Mouse (Mus musculus): ENCODE measurements around the gene Hoxa13. TPM values are rescaled to one million over a fixed set of nuclear protein-coding genes. Genes with fewer than 3 reads are reported as not detected.
A peak's percentile ranks its signal among the peaks of the same experiment; 100 is the strongest.

Hoxa13 gene
- polyA plus RNA-seq, 1 experiment from 2014 or later = not detected

GRCm38 (mm10) chr6:52214271-52214670 lies 46.4 kb downstream of the Hoxa13 start:
- no peaks in the 10 kb centered on the region for H3K36me3 ChIP-seq
- no peak overlapping the region for H3K4me2 ChIP-seq (replicated peaks)
- peaks cover 98% of the 10 kb centered on the region for H3K27me3 ChIP-seq
- H3K9ac ChIP-seq (replicated peaks) = no peak overlapping the region
- H3K9me3 ChIP-seq = no peaks in the 10 kb centered on the region
- H3K27ac ChIP-seq (replicated peaks) = no peak overlapping the region
- peaks cover 13% of the 10 kb centered on the region for H3K4me1 ChIP-seq
- 14% methylated on average over 5 of the region's 5 CpGs for WGBS
- H3K4me3 ChIP-seq = no peak overlapping the region
- ATAC-seq (ENCODE audit: low FRiP score, low read depth) = no peak

- Histone ChIP-seq H3K36me3 (no peaks in the 10 kb centered on the region), H3K4me1 (peaks cover 18% of the 10 kb centered on the region), H3K4me3 (no peak within 1 kb of the TSS; the same call in 1 of the 2 replicates), H3K27ac (replicated peaks) (no peak within 1 kb of the TSS), H3K4me2 (replicated peaks) (no peak within 1 kb of the TSS), H3K9ac (replicated peaks) (no peak within 1 kb of the TSS), H3K27me3 (peaks cover 98% of the 10 kb centered on the region), H3K9me3 (no peaks in the 10 kb centered on the region)
- WGBS = 2% methylated on average over 38 of the region's 38 CpGs
- ATAC-seq (ENCODE audit: low FRiP score, low read depth) = no peak
Measured at GRCm38 (mm10) chr6:52213119-52213986, 47.3 kb downstream of the Hoxa13 start, which contains the start of the genes Hoxa3 and Gm28308. TSS of gene Hoxa3 (minus strand) at chr6:52213336. TSS of gene Gm28308 (minus strand) at chr6:52213339.

GRCm38 (mm10) chr6:52212556-52213118 lies 48.0 kb downstream of the Hoxa13 start:
- Histone ChIP-seq H3K27me3 (peaks cover 98% of the 10 kb centered on the region), H3K4me1 (peaks cover 17% of the 10 kb centered on the region), H3K36me3 (no peaks in the 10 kb centered on the region), H3K27ac (replicated peaks) (no peak overlapping the region), H3K4me2 (replicated peaks) (no peak overlapping the region), H3K9ac (replicated peaks) (no peak overlapping the region), H3K4me3 (no peak overlapping the region), H3K9me3 (no peaks in the 10 kb centered on the region)
- WGBS = under 1% methylated on average over 22 of the region's 22 CpGs
- ATAC-seq (ENCODE audit: low FRiP score, low read depth) = no peak

GRCm38 (mm10) chr6:52211961-52212360 lies 48.7 kb downstream of the Hoxa13 start:
- Histone ChIP-seq H3K27ac (replicated peaks) (no peak overlapping the region), H3K36me3 (no peaks in the 10 kb centered on the region), H3K4me1 (peaks cover 10% of the 10 kb centered on the region), H3K4me2 (replicated peaks) (no peak overlapping the region), H3K9ac (replicated peaks) (no peak overlapping the region), H3K4me3 (no peak overlapping the region), H3K27me3 (peaks cover 98% of the 10 kb centered on the region), H3K9me3 (no peaks in the 10 kb centered on the region)
- no peak for ATAC-seq (ENCODE audit: low FRiP score, low read depth)
- 4% methylated on average over 13 of the region's 13 CpGs for WGBS

- peaks cover 8% of the 10 kb centered on the region; the same call in 1 of the 2 replicates for H3K4me1 ChIP-seq
- peaks cover 98% of the 10 kb centered on the region for H3K27me3 ChIP-seq
- no peak overlapping the region for H3K4me3 ChIP-seq
- H3K27ac ChIP-seq (replicated peaks) = no peak overlapping the region
- no peak overlapping the region for H3K4me2 ChIP-seq (replicated peaks)
- no peaks in the 10 kb centered on the region for H3K9me3 ChIP-seq
- peak; percentile 34 for ATAC-seq (ENCODE audit: low FRiP score, low read depth)
- under 1% methylated on average over 37 of the region's 37 CpGs for WGBS
- H3K36me3 ChIP-seq = no peaks in the 10 kb centered on the region
- H3K9ac ChIP-seq (replicated peaks) = no peak overlapping the region
Measured at GRCm38 (mm10) chr6:52211170-52211935, 49.3 kb downstream of the Hoxa13 start.

GRCm38 (mm10) chr6:52209685-52210046 lies 51.0 kb downstream of the Hoxa13 start:
- Histone ChIP-seq H3K27me3 (peaks cover 98% of the 10 kb centered on the region), H3K36me3 (no peaks in the 10 kb centered on the region), H3K27ac (replicated peaks) (no peak overlapping the region), H3K4me1 (peaks cover 8% of the 10 kb centered on the region; the same call in 1 of the 2 replicates), H3K9ac (replicated peaks) (no peak overlapping the region), H3K4me2 (replicated peaks) (no peak overlapping the region), H3K4me3 (no peak overlapping the region), H3K9me3 (no peaks in the 10 kb centered on the region)
- ATAC-seq (ENCODE audit: low FRiP score, low read depth) = no peak
- WGBS = 9% methylated on average over 12 of the region's 12 CpGs

GRCm38 (mm10) chr6:52208868-52209684 lies 51.6 kb downstream of the Hoxa13 start:
- Histone ChIP-seq H3K27ac (replicated peaks) (no peak overlapping the region), H3K9ac (replicated peaks) (no peak overlapping the region), H3K4me1 (peaks cover 14% of the 10 kb centered on the region; the same call in 1 of the 2 replicates), H3K4me3 (0 out of 2 replicates have a peak overlapping the region, but pooled peaks have one; percentile 13), H3K36me3 (no peaks in the 10 kb centered on the region), H3K9me3 (no peaks in the 10 kb centered on the region), H3K27me3 (peaks cover 98% of the 10 kb centered on the region), H3K4me2 (replicated peaks) (peak overlapping the region; percentile 13; the same call in 1 of the 2 replicates)
- ATAC-seq (ENCODE audit: low FRiP score, low read depth) = no peak
- 5% methylated on average over 18 of the region's 18 CpGs for WGBS

- 0 out of 2 replicates have a peak within 1 kb of the TSS, but pooled peaks have one; percentile 13 for H3K4me3 ChIP-seq
- WGBS = 1% methylated on average over 47 of the region's 47 CpGs
- H3K27me3 ChIP-seq = peaks cover 99% of the 10 kb centered on the region
- ATAC-seq (ENCODE audit: low FRiP score, low read depth) = no peak
- H3K9ac ChIP-seq (replicated peaks) = no peak within 1 kb of the TSS
- H3K36me3 ChIP-seq = no peaks in the 10 kb centered on the region
- no peaks in the 10 kb centered on the region for H3K9me3 ChIP-seq
- peak within 1 kb of the TSS; percentile 13; the same call in 1 of the 2 replicates for H3K4me2 ChIP-seq (replicated peaks)
- H3K27ac ChIP-seq (replicated peaks) = no peak within 1 kb of the TSS
- H3K4me1 ChIP-seq = peaks cover 17% of the 10 kb centered on the region; the same call in 1 of the 2 replicates
Measured at GRCm38 (mm10) chr6:52208072-52208867, 52.4 kb downstream of the Hoxa13 start, which contains the start of gene Hoxa6. TSS of gene Hoxa6 (minus strand) at chr6:52208722.

Measured in midbrain, embryonic 12.5 days (tissue).